Mouse (Mus musculus): ENCODE measurements around the gene Mtch2. TPM values are rescaled to one million over a fixed set of nuclear protein-coding genes. Genes with fewer than 3 reads are reported as not detected.

Mtch2 gene
- total RNA-seq (2014; rRNA removed) = 106 and 120 TPM in 2 replicates
- polyA plus RNA-seq (2015; fragmentation: Nextera tagmentation; extraction: Ambion mirVana) = 222 and 224 TPM in 2 replicates

- 0% methylated on average over 60 of the region's 67 CpGs for WGBS
- peak within 1 kb of the TSS; percentile 77 for H3K4me2 ChIP-seq (ENCODE audit: low read depth)
- H3K36me3 ChIP-seq (ENCODE audit: insufficient read depth) = peaks cover 17% of the 10 kb centered on the region
- H3K4me1 ChIP-seq (ENCODE audit: insufficient read depth) = peaks cover 17% of the 10 kb centered on the region
- DNase-seq = peak; percentile 99
- ATAC-seq = peak; percentile 95
- H3K27me3 ChIP-seq (ENCODE audit: insufficient read depth, low read length) = no peaks in the 10 kb centered on the region
- peak within 1 kb of the TSS; percentile 95 for H3K27ac ChIP-seq (ENCODE audit: low read depth, low read length)
- H3K9me3 ChIP-seq (ENCODE audit: low read length) = no peaks in the 10 kb centered on the region
- H3K4me3 ChIP-seq (ENCODE audit: low read depth, low read length) = peak within 1 kb of the TSS; percentile 94
- no peak for TF ChIP-seq CTCF (IDR thresholded peaks at IDR 0.05; ENCODE audit: low read depth)
- peak within 1 kb of the TSS; percentile 94 for H3K9ac ChIP-seq
Observed at GRCm38 (mm10) chr2:90846955-90847680, at the start of gene Mtch2. Gene Mtch2 (plus strand): TSS chr2:90847155.

DNA sequence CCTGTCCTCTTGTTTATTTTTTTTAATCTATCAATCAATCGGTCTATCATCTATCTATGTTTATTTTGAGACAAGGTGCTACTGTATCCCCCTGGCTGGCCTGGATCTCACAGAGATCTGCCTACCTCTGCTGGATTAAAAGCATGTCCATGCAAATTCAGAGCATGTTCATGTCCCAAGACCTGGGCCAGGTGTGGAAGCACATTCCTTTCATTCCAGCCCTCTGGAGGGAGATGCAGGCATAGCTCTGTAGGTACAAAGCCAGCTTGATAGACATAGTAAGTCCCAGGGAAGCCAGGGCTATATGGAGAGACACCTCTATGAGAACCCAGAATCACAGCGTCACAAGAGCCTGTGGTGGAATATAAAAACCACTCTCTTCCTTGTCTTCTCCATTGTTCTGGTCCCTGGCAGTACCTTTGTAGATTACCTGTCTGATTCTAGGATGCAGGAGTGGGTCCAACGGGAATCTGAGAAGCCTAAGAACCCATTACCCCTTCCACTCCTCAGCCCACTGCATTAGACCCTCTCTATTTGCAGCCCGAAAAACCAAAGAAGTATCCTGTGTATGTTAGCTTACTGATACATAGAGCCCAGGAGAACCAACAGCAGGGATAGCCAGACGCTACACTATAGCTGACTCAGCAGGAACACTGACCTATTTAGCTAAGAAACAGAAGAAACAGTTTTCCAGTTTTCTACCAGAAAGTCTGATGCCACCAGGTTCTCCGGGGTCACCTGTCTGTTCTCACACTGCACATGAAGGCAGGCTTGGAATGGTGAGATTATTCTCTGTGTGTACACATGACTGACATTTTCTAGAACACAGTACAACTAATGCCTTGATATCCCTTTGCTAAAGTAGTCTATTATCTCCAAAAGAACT, 38.5 kb upstream of the Mtch2 start:
- no peaks in the 10 kb centered on the region for H3K27me3 ChIP-seq (ENCODE audit: insufficient read depth, low read length)
- WGBS = 87% methylated on average over 6 of the region's 6 CpGs
- no peaks in the 10 kb centered on the region for H3K4me1 ChIP-seq (ENCODE audit: insufficient read depth)
- no peak for DNase-seq
- no peaks in the 10 kb centered on the region for H3K36me3 ChIP-seq (ENCODE audit: insufficient read depth)
- no peaks in the 10 kb centered on the region for H3K9me3 ChIP-seq (ENCODE audit: low read length)
- no peak for ATAC-seq
- TF ChIP-seq CTCF (IDR thresholded peaks at IDR 0.05; ENCODE audit: low read depth) = no peak
- no peak overlapping the region for H3K9ac ChIP-seq
- no peak overlapping the region for H3K4me2 ChIP-seq (ENCODE audit: low read depth)
- no peak overlapping the region for H3K27ac ChIP-seq (ENCODE audit: low read depth, low read length)
- H3K4me3 ChIP-seq (ENCODE audit: low read depth, low read length) = no peak overlapping the region

DNA sequence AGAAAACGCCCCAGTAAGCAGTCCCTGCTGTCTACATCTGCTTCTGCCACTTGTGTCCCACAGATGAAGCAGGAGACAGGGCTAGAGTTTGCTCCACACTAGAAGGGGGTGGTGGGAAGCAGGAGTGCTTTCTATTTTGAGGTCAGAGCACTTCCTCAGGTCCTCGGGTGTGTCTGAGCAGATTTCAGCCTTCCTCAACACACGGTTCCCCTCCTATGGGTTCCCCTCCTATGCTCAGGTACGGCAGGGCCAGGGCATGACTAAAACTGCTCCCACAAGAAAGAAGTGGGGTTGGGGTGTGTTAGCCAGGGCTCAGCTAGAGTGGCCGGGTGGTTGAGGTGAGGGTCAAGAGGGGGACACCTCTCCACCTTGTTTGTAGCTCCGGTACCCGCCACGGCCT, 36.2 kb upstream of the Mtch2 start:
- no peak for ATAC-seq
- Histone ChIP-seq H3K4me3 (ENCODE audit: low read depth, low read length) (no peak overlapping the region), H3K27ac (ENCODE audit: low read depth, low read length) (no peak overlapping the region), H3K27me3 (ENCODE audit: insufficient read depth, low read length) (no peaks in the 10 kb centered on the region), H3K36me3 (ENCODE audit: insufficient read depth) (no peaks in the 10 kb centered on the region), H3K4me1 (ENCODE audit: insufficient read depth) (no peaks in the 10 kb centered on the region), H3K4me2 (ENCODE audit: low read depth) (no peak overlapping the region), H3K9me3 (ENCODE audit: low read length) (no peaks in the 10 kb centered on the region), H3K9ac (no peak overlapping the region)
- TF ChIP-seq CTCF (IDR thresholded peaks at IDR 0.05; ENCODE audit: low read depth) = no peak
- DNase-seq = no peak
- 89% methylated on average over 8 of the region's 8 CpGs for WGBS

DNA sequence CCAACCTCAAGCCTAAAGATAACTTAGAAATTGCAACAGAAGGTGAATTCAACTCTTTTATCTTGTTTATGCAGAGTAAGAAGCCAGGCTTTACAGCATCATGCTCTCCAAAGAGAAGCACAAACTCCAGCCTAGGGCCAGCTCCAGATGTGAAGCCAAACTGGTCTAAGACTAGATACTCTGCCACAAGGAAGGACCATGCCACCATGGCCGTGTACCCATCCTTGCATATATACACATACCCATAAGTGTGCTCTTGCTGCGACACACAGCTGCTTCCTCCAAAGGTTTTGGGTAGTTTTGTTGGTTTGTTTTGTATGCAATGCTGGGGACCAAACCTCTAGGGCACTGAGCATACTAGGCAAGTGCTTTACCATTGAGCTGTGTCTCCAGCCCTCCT, 31.7 kb upstream of the Mtch2 start:
- Histone ChIP-seq H3K27ac (ENCODE audit: low read depth, low read length) (no peak overlapping the region), H3K4me1 (ENCODE audit: insufficient read depth) (no peaks in the 10 kb centered on the region), H3K4me3 (ENCODE audit: low read depth, low read length) (no peak overlapping the region), H3K27me3 (ENCODE audit: insufficient read depth, low read length) (no peaks in the 10 kb centered on the region), H3K9me3 (ENCODE audit: low read length) (no peaks in the 10 kb centered on the region), H3K4me2 (ENCODE audit: low read depth) (no peak overlapping the region), H3K9ac (no peak overlapping the region), H3K36me3 (ENCODE audit: insufficient read depth) (no peaks in the 10 kb centered on the region)
- no peak for ATAC-seq
- 78% methylated on average over 2 of the region's 2 CpGs for whole genome bisulfite sequencing
- TF ChIP-seq CTCF (IDR thresholded peaks at IDR 0.05; ENCODE audit: low read depth) = no peak
- no peak for DNase-seq

- H3K4me2 ChIP-seq (ENCODE audit: low read depth) = no peak overlapping the region
- WGBS = 90% methylated on average over 4 of the region's 4 CpGs
Observed at GRCm38 (mm10) chr2:90816144-90816543, 30.8 kb upstream of the Mtch2 start.

DNA sequence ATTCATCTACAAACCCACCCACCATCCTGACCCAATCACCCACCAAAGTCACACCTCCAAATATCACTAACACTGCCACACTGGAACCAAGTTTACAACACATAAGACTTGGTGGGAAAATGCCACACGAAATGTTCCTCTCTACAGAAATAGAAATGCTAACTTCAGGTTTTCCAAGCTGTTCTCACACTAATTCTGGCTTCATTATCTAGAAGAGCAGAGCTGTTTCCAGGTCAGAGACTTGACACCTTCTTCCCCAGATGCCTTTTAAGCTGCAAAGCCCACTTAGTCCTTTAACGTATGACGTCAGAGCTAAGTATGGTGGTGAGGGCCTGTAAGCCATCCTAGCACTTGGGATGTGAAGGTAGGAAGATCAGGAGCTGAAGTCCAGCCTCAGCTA, 28.2 kb upstream of the Mtch2 start:
- H3K4me1 ChIP-seq (ENCODE audit: insufficient read depth) = no peaks in the 10 kb centered on the region
- H3K27me3 ChIP-seq (ENCODE audit: insufficient read depth, low read length) = no peaks in the 10 kb centered on the region
- DNase-seq = no peak
- no peaks in the 10 kb centered on the region for H3K36me3 ChIP-seq (ENCODE audit: insufficient read depth)
- H3K4me2 ChIP-seq (ENCODE audit: low read depth) = no peak overlapping the region
- no peak for TF ChIP-seq CTCF (IDR thresholded peaks at IDR 0.05; ENCODE audit: low read depth)
- WGBS = 84% methylated on average over 3 of the region's 3 CpGs
- H3K27ac ChIP-seq (ENCODE audit: low read depth, low read length) = no peak overlapping the region
- ATAC-seq = no peak
- H3K4me3 ChIP-seq (ENCODE audit: low read depth, low read length) = no peak overlapping the region
- no peaks in the 10 kb centered on the region for H3K9me3 ChIP-seq (ENCODE audit: low read length)
- no peak overlapping the region for H3K9ac ChIP-seq

More at GRCm38 (mm10) chr2:90816144-90816543, 30.8 kb upstream of the Mtch2 start:
- H3K27me3 ChIP-seq (ENCODE audit: insufficient read depth, low read length) = no peaks in the 10 kb centered on the region
- H3K9ac ChIP-seq = no peak overlapping the region
- DNase-seq = no peak
- no peak for ATAC-seq
- no peaks in the 10 kb centered on the region for H3K9me3 ChIP-seq (ENCODE audit: low read length)
- no peaks in the 10 kb centered on the region for H3K36me3 ChIP-seq (ENCODE audit: insufficient read depth)
- H3K4me3 ChIP-seq (ENCODE audit: low read depth, low read length) = no peak overlapping the region
- H3K27ac ChIP-seq (ENCODE audit: low read depth, low read length) = no peak overlapping the region
- no peak for TF ChIP-seq CTCF (IDR thresholded peaks at IDR 0.05; ENCODE audit: low read depth)
- no peaks in the 10 kb centered on the region for H3K4me1 ChIP-seq (ENCODE audit: insufficient read depth)

- no peak overlapping the region for H3K9ac ChIP-seq
- H3K4me1 ChIP-seq (ENCODE audit: insufficient read depth) = no peaks in the 10 kb centered on the region
- H3K27ac ChIP-seq (ENCODE audit: low read depth, low read length) = no peak overlapping the region
- no peaks in the 10 kb centered on the region for H3K27me3 ChIP-seq (ENCODE audit: insufficient read depth, low read length)
- H3K4me2 ChIP-seq (ENCODE audit: low read depth) = no peak overlapping the region
- no peaks in the 10 kb centered on the region for H3K36me3 ChIP-seq (ENCODE audit: insufficient read depth)
- H3K9me3 ChIP-seq (ENCODE audit: low read length) = no peaks in the 10 kb centered on the region
- TF ChIP-seq CTCF (IDR thresholded peaks at IDR 0.05; ENCODE audit: low read depth) = no peak
- DNase-seq (no peak), ATAC-seq (no peak)
- 84% methylated on average over 3 of the region's 3 CpGs for WGBS
- H3K4me3 ChIP-seq (ENCODE audit: low read depth, low read length) = no peak overlapping the region
Observed at GRCm38 (mm10) chr2:90820894-90821293, 26.1 kb upstream of the Mtch2 start.

Data from forebrain, postnatal 0 days (tissue).